Mouse (Mus musculus) lung, embryonic 16.5 days (tissue): ENCODE data around the gene Cmpk1. TPM values are rescaled to one million over a fixed set of nuclear protein-coding genes. Genes with fewer than 3 reads are reported as not detected.

ENCODE experiments used
- ATAC-seq: fragments of 200-750 bp; cut with Nextera tagmentation; 2 replicates; pipeline ENCODE4 v1.8.0; 2017; ENCODE audit warnings: low read depth, mild to moderate bottlenecking, moderate library complexity
- H3K27ac ChIP-seq: fragments of 300-500 bp; sonication (generic); 2 replicates; pipeline ENCODE4 v1.5.1; 2014; ENCODE audit warnings: mild to moderate bottlenecking, control low read depth, low read length
- H3K27me3 ChIP-seq: fragments of 300-500 bp; sonication (generic); 2 replicates; pipeline ENCODE4 v1.6.1; 2014; ENCODE audit warnings: low read depth, low read length, mixed read lengths; ENCODE audit not compliant: control insufficient read depth, insufficient read depth
- H3K36me3 ChIP-seq: fragments of 300-500 bp; sonication (generic); 2 replicates; pipeline ENCODE4 v1.6.1; 2014; ENCODE audit warnings: low read length; ENCODE audit not compliant: control insufficient read depth, insufficient read depth
- H3K4me1 ChIP-seq: fragments of 300-500 bp; sonication (generic); replicated peaks from 2 replicates; pipeline ENCODE4 v1.6.1; 2014; ENCODE audit warnings: low read length, mixed read lengths; ENCODE audit not compliant: control insufficient read depth, insufficient read depth
- H3K4me2 ChIP-seq: fragments of 300-500 bp; sonication (generic); 2 replicates; pipeline ENCODE4 v1.6.1; 2014; ENCODE audit warnings: low read depth, low read length, control low read depth
- H3K4me3 ChIP-seq: fragments of 300-500 bp; sonication (generic); 2 replicates; pipeline ENCODE4 v1.5.1; 2014; ENCODE audit warnings: mild to moderate bottlenecking, low read length, control low read depth
- H3K9ac ChIP-seq: fragments of 300-500 bp; sonication (generic); 2 replicates; pipeline ENCODE4 v1.6.1; 2014; ENCODE audit warnings: low read length, control low read depth
- H3K9me3 ChIP-seq: fragments of 300-500 bp; sonication (generic); 2 replicates; pipeline ENCODE4 v1.6.1; 2016; ENCODE audit warnings: low read length; ENCODE audit not compliant: control insufficient read depth
- WGBS: fragments of 180-500 bp; shearing (Covaris S2); extraction: QIAGEN DNeasy Blood & Tissue Kit; methylation state at CpG from one replicate; pipeline ENCODE4 v1.1.7; 2014; 5-methylcytosine and 5-hydroxymethylcytosine counted together
- polyA plus RNA-seq: library from polyadenylated mRNA; unstranded; fragments of >200 nt; fragmentation: Nextera tagmentation; extraction: Ambion mirVana; gene quantifications from 2 replicates; pipeline ENCODE4 v1.2.1, GENCODE M21; 2015

The Cmpk1 gene
- polyA plus RNA-seq, 1 experiment from 2014 or later, result 89.2 TPM

DNA sequence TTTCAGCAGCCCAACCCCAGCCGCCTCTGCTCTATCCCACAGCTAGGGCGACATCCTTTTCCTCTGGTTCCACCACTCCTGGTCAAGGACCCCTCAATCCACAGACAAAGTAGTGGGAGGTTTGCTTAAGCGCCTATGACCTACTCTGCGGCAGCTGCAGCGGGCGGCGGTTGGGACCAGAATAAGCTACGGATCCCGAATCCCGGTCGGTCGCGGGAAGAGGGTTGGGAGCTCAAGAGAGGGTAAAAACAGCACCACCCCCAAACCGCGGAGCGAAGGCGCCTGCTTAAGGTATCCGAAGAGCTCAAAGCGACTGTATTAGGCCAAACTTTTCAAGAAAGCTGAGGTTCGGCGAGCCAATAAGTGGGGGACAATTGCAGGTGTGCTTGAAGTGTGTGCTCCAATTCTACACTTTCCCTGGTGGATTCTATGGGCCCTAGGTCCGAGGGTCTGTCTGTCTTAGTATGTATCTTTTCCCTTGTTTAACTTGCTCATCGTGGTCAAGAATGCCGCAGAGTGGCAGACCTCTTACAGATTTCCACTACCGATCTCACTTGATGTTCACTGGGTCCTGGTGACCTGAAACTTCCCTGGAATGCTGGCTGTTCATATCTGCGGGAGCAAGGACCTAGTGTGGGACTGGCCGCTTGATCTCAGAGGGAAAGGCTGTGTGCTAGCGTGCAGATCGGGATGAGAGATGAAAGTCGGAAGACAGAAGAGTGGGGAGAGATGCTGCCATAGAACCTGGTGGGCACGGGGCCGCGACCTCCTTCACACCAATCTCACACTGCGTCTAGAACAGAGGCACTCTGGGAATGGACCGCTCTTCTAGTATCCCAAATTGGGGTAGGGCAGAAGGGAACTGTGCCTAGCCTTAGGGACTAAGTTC lies 74.1 kb downstream of the Cmpk1 start:
- peaks cover 8% of the 10 kb centered on the region for H3K4me1 ChIP-seq
- ATAC-seq, result no peak
- H3K4me3 ChIP-seq, result no peak overlapping the region
- H3K9me3 ChIP-seq, result no peaks in the 10 kb centered on the region
- H3K27ac ChIP-seq, result no peak overlapping the region
- no peak overlapping the region for H3K9ac ChIP-seq
- 9% methylated on average over 35 of the region's 35 CpGs for WGBS
- H3K4me2 ChIP-seq, result no peak overlapping the region
- H3K36me3 ChIP-seq, result no peaks in the 10 kb centered on the region
- H3K27me3 ChIP-seq, result peaks cover 76% of the 10 kb centered on the region

DNA sequence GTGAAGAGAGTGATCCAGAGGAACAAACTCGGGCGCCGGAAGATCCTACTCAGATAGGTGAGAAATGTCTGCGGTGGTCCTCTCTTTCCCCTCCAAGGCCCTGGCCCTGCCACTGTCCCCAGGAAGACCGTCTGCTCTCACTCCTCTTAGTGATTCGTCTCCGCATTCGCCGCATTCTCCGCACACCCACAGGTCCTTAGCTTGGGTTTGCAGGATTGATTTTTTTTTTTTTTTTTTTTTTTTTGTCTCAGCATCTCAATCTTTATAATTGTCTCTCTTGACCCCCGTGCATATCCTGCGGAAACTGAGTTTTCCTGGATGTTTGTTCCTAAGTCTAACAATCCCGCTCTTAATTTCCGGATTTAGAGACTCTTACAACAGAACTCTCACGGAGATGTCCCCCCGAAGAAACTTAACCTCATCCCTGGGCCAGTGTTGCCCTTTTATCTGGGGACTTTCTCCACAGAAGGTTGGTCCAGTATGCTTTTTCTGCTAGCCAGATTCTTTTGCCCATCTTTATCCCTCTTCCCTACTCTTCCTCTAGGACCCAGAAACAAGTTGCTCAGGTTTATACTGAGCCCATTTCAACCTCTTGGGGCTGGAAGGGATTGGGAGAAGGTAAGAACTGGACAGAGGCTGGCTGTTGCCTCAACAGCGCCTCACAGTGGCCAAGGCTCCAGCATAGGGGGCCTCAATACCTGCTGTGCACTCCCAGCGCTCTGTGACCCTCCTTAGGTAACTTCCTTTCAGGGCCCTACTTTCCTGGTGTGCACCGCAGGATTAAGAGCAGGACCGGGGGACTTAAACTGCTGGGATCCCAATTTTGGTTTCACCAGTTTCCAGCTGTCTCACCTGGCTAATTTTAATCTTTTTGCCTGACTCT lies 77.2 kb downstream of the Cmpk1 start:
- WGBS, result 2% methylated on average over 20 of the region's 20 CpGs
- Histone ChIP-seq H3K4me1 (peaks cover 14% of the 10 kb centered on the region), H3K27ac (no peak overlapping the region), H3K9ac (peak overlapping the region; percentile 69; the same call in 1 of the 2 replicates), H3K4me2 (peak overlapping the region; percentile 98), H3K36me3 (no peaks in the 10 kb centered on the region), H3K9me3 (no peaks in the 10 kb centered on the region), H3K4me3 (peak overlapping the region; percentile 66), H3K27me3 (peaks cover 94% of the 10 kb centered on the region)
- ATAC-seq, result no peak

Other genes with a start within 250 kb of the Cmpk1 start
- not detected in 2 replicates for gene Gm12830, start 165.5 kb downstream of the Cmpk1 start, polyA plus RNA-seq
- gene Foxd2, start 78.4 kb downstream of the Cmpk1 start, polyA plus RNA-seq, result 0.08 TPM in 1 of 2 replicates, not detected in the other
- not detected in 2 replicates for gene Foxe3, start 61.2 kb downstream of the Cmpk1 start, polyA plus RNA-seq
- gene Stil, start 12.9 kb upstream of the Cmpk1 start, polyA plus RNA-seq, result 14.2 and 18.1 TPM in 2 replicates
- gene Tal1, start 69.2 kb upstream of the Cmpk1 start, polyA plus RNA-seq, result 1.6 and 1.7 TPM in 2 replicates
- gene Pdzk1ip1, start 101.5 kb upstream of the Cmpk1 start, polyA plus RNA-seq, result 33.8 and 37.9 TPM in 2 replicates
- not detected in 2 replicates for gene Cyp4x1, start 147.0 kb upstream of the Cmpk1 start, polyA plus RNA-seq